Mouse (Mus musculus) WW6 (cell line): ENCODE data around the gene Tenm4.

Experiments used
- DNase-seq: peaks from one replicate; pipeline ENCODE4 v3.0.0-alpha.2; 2013; ENCODE audit warnings: low read depth, low spot score

Tenm4 gene

GRCm38 (mm10) chr7:96643461-96644204 is 472.6 kb downstream of the Tenm4 start:
- no peak for DNase-seq

GRCm38 (mm10) chr7:96644205-96644531 is 473.1 kb downstream of the Tenm4 start:
- no peak for DNase-seq

- no peak for DNase-seq
Measured at GRCm38 (mm10) chr7:96647657-96648056, 476.6 kb downstream of the Tenm4 start.

GRCm38 (mm10) chr7:96648606-96649005 is 477.6 kb downstream of the Tenm4 start:
- no peak for DNase-seq

GRCm38 (mm10) chr7:96649171-96649570 is 478.1 kb downstream of the Tenm4 start:
- no peak for DNase-seq

- DNase-seq = no peak
Measured at GRCm38 (mm10) chr7:96650435-96650834, 479.4 kb downstream of the Tenm4 start.

GRCm38 (mm10) chr7:96651055-96651454 is 480.0 kb downstream of the Tenm4 start:
- no peak for DNase-seq

- no peak for DNase-seq
Measured at GRCm38 (mm10) chr7:96651626-96652341, 480.7 kb downstream of the Tenm4 start.

GRCm38 (mm10) chr7:96652844-96653243 is 481.8 kb downstream of the Tenm4 start:
- DNase-seq = no peak

GRCm38 (mm10) chr7:96654206-96654605 is 483.2 kb downstream of the Tenm4 start:
- no peak for DNase-seq

GRCm38 (mm10) chr7:96655096-96655716 is 484.2 kb downstream of the Tenm4 start:
- DNase-seq = peak; percentile 53

- DNase-seq = no peak
Measured at GRCm38 (mm10) chr7:96657101-96657830, 486.2 kb downstream of the Tenm4 start.

- no peak for DNase-seq
Measured at GRCm38 (mm10) chr7:96657857-96658580, 487.0 kb downstream of the Tenm4 start.

- no peak for DNase-seq
Measured at GRCm38 (mm10) chr7:96660907-96661306, 489.9 kb downstream of the Tenm4 start.

GRCm38 (mm10) chr7:96661352-96662169 is 490.5 kb downstream of the Tenm4 start:
- no peak for DNase-seq

GRCm38 (mm10) chr7:96663336-96663735 is 492.3 kb downstream of the Tenm4 start:
- no peak for DNase-seq

- no peak for DNase-seq
Measured at GRCm38 (mm10) chr7:96666366-96666896, 495.4 kb downstream of the Tenm4 start.

GRCm38 (mm10) chr7:96667688-96668087 is 496.6 kb downstream of the Tenm4 start:
- no peak for DNase-seq

GRCm38 (mm10) chr7:96670095-96670494 is 499.0 kb downstream of the Tenm4 start:
- no peak for DNase-seq

GRCm38 (mm10) chr7:96672322-96672914 is 501.4 kb downstream of the Tenm4 start:
- DNase-seq = no peak
